Mouse (Mus musculus) stomach, postnatal 0 days (tissue): ENCODE measurements around the gene 4930474N05Rik.

Experiments
- CTCF ChIP-seq: IDR thresholded peaks from 2 replicates; pipeline ENCODE4 v1.5.1; 2016; ENCODE audit warnings: antibody characterized with exemption, low read depth, mild to moderate bottlenecking, moderate library complexity
- EP300 ChIP-seq: optimal IDR thresholded peaks from 2 replicates; pipeline ENCODE3; 2016; ENCODE audit warnings: antibody characterized with exemption

DNA sequence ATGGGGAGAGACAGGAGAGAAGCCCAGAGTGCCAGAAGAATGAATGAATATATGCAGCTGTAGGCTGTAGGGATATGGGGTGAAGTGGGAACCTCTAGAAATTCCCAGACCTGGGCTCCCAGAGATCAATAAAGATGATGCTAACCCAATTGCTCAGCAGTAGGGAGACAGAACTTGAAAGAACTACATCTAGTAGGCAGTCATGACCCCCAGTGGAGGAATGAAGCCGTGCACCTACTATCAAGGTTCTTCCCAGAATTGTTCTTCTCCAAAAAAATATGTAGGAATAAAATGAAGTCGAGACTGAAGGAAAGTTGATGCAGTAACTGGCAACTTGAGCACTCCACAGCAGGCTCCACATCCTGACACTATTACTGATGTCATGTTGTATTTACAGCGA lies 3.8 kb downstream of the 4930474N05Rik start:
- no peak for TF ChIP-seq CTCF
- TF ChIP-seq EP300: no peak
